Mouse (Mus musculus) myocyte (in vitro differentiated cells): ENCODE measurements at regions not wholly inside any gene's neighbourhood (a gene's known extent, or its start where the extent isn't known, plus 50 kb on each side); places are given as distances from the start of the nearest gene placed in this dataset.

Experiments
- H3K27me3 ChIP-seq: one replicate; pipeline ENCODE4 v1.6.1; 2011; ENCODE audit not compliant: control insufficient read depth, insufficient read depth, insufficient read length
- H3K36me3 ChIP-seq: one replicate; pipeline ENCODE4 v1.6.1; 2011; ENCODE audit not compliant: control insufficient read depth, insufficient read depth
- H3K4me2 ChIP-seq: one replicate; pipeline ENCODE4 v1.6.1; 2011; ENCODE audit warnings: low read depth, control low read depth
- H3K4me3 ChIP-seq: one replicate; pipeline ENCODE4 v1.5.1; 2011; ENCODE audit warnings: mild to moderate bottlenecking, control low read depth, moderate library complexity
- H3K79me2 ChIP-seq: one replicate; pipeline ENCODE4 v1.6.1; 2011; ENCODE audit not compliant: control insufficient read depth, insufficient read depth
- H3ac ChIP-seq: one replicate; pipeline ENCODE4 v1.6.1; 2011; ENCODE audit not compliant: control insufficient read depth, insufficient read length
- CEBPB ChIP-seq: IDR thresholded peaks from 2 replicates; pipeline ENCODE4 v1.6.1; 2011; ENCODE audit warnings: mild to moderate bottlenecking, moderate library complexity; ENCODE audit not compliant: poor library complexity, insufficient read depth, severe bottlenecking
- E2F4 ChIP-seq: IDR thresholded peaks from one replicate; pipeline ENCODE4 v1.6.1; 2011; ENCODE audit warnings: mild to moderate bottlenecking, control low read depth, moderate library complexity; ENCODE audit not compliant: insufficient read depth
- MAX ChIP-seq: IDR thresholded peaks from one replicate; pipeline ENCODE4 v1.6.1; 2011; ENCODE audit warnings: low read depth, mild to moderate bottlenecking, control low read depth
- MYOD1 ChIP-seq, 3 experiments: IDR thresholded peaks; one replicate each; pipeline ENCODE4 v1.6.1; 2011; ENCODE audit warnings: control low read depth in 2 of 3, low read depth in 2 of 3, mild to moderate bottlenecking in 2 of 3, moderate library complexity in 1 of 3; ENCODE audit not compliant: insufficient read length in 2 of 3, control insufficient read depth in 1 of 3
- MYOG ChIP-seq, 3 experiments: IDR thresholded peaks; one replicate each; pipeline ENCODE4 v1.6.1; 2011; ENCODE audit warnings: control low read depth in 2 of 3, low read depth in 2 of 3, mild to moderate bottlenecking in 2 of 3; ENCODE audit not compliant: insufficient read length in 2 of 3, control insufficient read depth in 1 of 3, insufficient read depth in 1 of 3
- POLR2A ChIP-seq: IDR thresholded peaks from one replicate; pipeline ENCODE4 v1.6.1; 2011; ENCODE audit warnings: low read depth, mild to moderate bottlenecking, control low read depth, moderate library complexity; ENCODE audit not compliant: insufficient read length
- POLR2AphosphoS2 ChIP-seq: IDR thresholded peaks from one replicate; pipeline ENCODE4 v1.6.1; 2011; ENCODE audit warnings: low read depth, control low read depth; ENCODE audit not compliant: insufficient read length
- REST ChIP-seq: IDR thresholded peaks from one replicate; pipeline ENCODE4 v1.6.1; 2011; ENCODE audit warnings: mild to moderate bottlenecking, control low read depth, moderate library complexity; ENCODE audit not compliant: insufficient read depth, insufficient read length
- SRF ChIP-seq: IDR thresholded peaks from one replicate; pipeline ENCODE4 v1.6.1; 2011; ENCODE audit warnings: low read depth; ENCODE audit not compliant: control insufficient read depth, insufficient read length
- TCF12 ChIP-seq: IDR thresholded peaks from one replicate; pipeline ENCODE4 v1.6.1; 2011; ENCODE audit warnings: mild to moderate bottlenecking, control low read depth; ENCODE audit not compliant: poor library complexity, insufficient read depth, severe bottlenecking
- TCF3 ChIP-seq: IDR thresholded peaks from one replicate; pipeline ENCODE4 v1.6.1; 2011; ENCODE audit warnings: low read depth, control low read depth; ENCODE audit not compliant: insufficient read length
- USF1 ChIP-seq: IDR thresholded peaks from one replicate; pipeline ENCODE4 v1.6.1; 2011; ENCODE audit warnings: low read depth, mild to moderate bottlenecking, control low read depth, moderate library complexity

DNA sequence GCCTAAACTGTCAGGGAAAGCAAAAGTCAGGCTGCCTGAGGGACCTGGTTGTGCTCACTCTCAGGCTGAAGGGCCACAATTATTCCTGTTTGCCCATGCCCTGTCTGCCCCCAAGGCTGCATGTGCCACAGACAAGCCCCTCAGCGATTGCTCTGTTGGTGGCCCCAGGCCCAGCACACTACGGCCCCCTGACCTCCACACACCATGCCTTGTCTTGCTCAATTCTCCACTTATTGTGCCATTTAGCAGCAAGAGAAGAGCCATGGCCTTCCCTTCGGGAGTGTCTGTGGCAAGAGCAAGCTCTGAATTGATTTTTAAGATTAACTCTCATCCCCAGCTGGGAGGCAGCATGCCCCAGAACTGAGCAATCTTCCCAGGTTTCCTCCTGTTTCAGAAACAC is 173.8 kb upstream of the Rad23b start:
- Histone ChIP-seq H3K4me2 (no peak overlapping the region), H3K79me2 (no peaks in the 10 kb centered on the region), H3K36me3 (no peaks in the 10 kb centered on the region), H3ac (no peak overlapping the region), H3K4me3 (no peak overlapping the region), H3K27me3 (no peaks in the 10 kb centered on the region)
- TF ChIP-seq USF1 (no peak), POLR2AphosphoS2 (no peak), REST (no peak), MAX (no peak), POLR2A (no peak)

DNA sequence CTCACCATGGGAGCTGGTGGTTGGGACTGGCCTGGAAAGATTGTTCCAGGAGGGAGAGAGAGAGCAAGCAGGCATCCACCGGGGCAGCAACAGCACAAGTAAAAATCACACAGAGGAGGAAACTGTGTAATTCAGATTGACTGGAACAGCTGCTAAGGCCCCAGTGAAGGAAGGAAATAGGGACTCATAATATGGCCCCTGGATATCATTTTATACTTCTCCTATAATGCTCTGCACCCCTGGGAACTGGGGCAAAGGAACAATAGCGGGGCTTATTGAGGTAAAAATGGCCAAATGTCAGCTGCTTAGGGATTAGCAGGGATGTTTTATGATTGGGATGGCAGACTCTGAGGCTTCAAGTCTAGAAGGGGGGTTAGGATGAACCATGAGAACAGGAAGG is 170.4 kb upstream of the Rad23b start:
- peak; percentile 66 to 88 (median 86) for TF ChIP-seq MYOD1 (IDR thresholded peaks at IDR 0.05; ENCODE audit: control insufficient read depth in 1 of 3, insufficient read length in 2 of 3, low read depth in 2 of 3)
- no peak for TF ChIP-seq MAX
- no peaks in the 10 kb centered on the region for H3K79me2 ChIP-seq
- H3ac ChIP-seq, result no peak overlapping the region
- peak overlapping the region; percentile 41 for H3K4me2 ChIP-seq
- no peak overlapping the region for H3K4me3 ChIP-seq
- no peaks in the 10 kb centered on the region for H3K36me3 ChIP-seq
- H3K27me3 ChIP-seq, result no peaks in the 10 kb centered on the region

DNA sequence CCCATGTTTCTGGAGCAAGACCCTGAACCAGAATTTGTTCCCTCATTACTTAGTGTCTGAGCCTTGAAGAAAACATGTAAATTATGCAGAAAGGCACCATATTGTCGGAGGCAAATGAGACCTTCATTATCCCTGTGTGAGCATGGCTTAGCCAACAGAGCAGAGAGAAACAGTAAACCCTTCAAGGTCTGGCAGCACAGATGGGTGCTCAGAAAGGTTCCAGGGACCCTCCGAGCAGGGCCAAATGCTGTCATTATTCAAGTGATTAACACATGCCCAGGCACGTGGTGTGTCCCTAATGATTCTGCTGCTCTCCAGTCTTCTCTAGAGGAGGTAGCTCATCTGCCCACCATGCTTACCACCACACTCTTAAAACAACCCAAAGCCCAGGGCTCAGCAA is 166.3 kb upstream of the Rad23b start:
- no peak for TF ChIP-seq USF1
- no peak for TF ChIP-seq POLR2AphosphoS2
- no peak for TF ChIP-seq MYOD1 (IDR thresholded peaks at IDR 0.05; ENCODE audit: control insufficient read depth in 1 of 3, insufficient read length in 2 of 3, low read depth in 2 of 3)
- TF ChIP-seq POLR2A, result no peak
- TF ChIP-seq MAX, result no peak
- TF ChIP-seq TCF12, result no peak
- TF ChIP-seq TCF3, result no peak
- no peak for TF ChIP-seq CEBPB
- TF ChIP-seq MYOG (IDR thresholded peaks at IDR 0.05; ENCODE audit: control insufficient read depth in 1 of 3, insufficient read depth in 1 of 3, insufficient read length in 2 of 3, low read depth in 2 of 3), result no peak
- TF ChIP-seq SRF, result no peak
- no peak for TF ChIP-seq E2F4
- TF ChIP-seq REST, result no peak
- H3K79me2 ChIP-seq, result no peaks in the 10 kb centered on the region
- no peak overlapping the region for H3K4me3 ChIP-seq
- H3K4me2 ChIP-seq, result no peak overlapping the region
- no peak overlapping the region for H3ac ChIP-seq
- H3K27me3 ChIP-seq, result no peaks in the 10 kb centered on the region
- no peaks in the 10 kb centered on the region for H3K36me3 ChIP-seq

DNA sequence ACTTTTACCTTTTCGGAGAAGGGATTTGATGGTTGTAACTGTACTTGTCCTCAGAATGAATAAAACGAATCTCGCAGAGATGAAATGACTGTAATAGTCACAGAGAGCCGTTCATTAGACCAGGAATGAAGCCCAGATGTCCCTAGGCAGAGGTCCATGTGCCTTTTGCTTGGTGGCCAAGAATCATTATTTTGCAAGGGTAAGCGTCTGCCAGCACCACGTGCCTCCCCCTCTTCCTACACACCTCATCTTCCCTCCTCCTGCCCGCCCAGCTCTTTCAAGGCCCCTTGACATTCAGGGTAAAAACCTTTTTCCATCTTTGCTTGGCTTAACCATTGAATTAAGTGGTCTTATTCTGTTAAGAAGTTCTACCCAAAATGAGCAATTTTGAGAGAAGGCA is 161.1 kb upstream of the Rad23b start:
- H3K27me3 ChIP-seq, result no peaks in the 10 kb centered on the region
- TF ChIP-seq TCF12, result no peak
- no peak for TF ChIP-seq REST
- no peak for TF ChIP-seq CEBPB
- H3K79me2 ChIP-seq, result no peaks in the 10 kb centered on the region
- no peak overlapping the region for H3ac ChIP-seq
- no peak overlapping the region for H3K4me2 ChIP-seq
- H3K36me3 ChIP-seq, result no peaks in the 10 kb centered on the region
- H3K4me3 ChIP-seq, result no peak overlapping the region

DNA sequence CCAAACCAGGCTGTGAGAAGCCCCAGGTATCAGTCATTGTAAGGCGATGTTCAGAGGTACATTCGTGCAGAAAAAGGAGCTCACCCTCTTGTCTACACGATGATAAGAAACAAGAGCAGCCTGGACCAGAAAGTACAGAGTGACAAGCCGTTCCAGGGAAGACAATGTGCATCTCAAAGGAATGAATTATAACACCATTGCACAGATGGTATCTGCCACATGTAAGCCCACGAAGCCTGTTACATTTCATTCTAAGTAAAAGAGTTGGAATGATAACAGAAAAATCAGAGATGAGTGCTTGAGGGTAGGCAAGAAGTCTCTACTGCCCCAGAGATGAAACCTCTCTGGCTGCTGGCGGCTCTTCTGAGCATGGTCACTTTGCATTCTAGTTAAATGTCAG is 159.3 kb upstream of the Rad23b start:
- no peaks in the 10 kb centered on the region for H3K36me3 ChIP-seq
- no peaks in the 10 kb centered on the region for H3K79me2 ChIP-seq
- no peak for TF ChIP-seq MAX
- no peak for TF ChIP-seq MYOD1 (IDR thresholded peaks at IDR 0.05; ENCODE audit: control insufficient read depth in 1 of 3, insufficient read length in 2 of 3, low read depth in 2 of 3)
- no peak for TF ChIP-seq CEBPB
- no peak for TF ChIP-seq TCF12
- TF ChIP-seq POLR2AphosphoS2, result no peak
- no peak for TF ChIP-seq MYOG (IDR thresholded peaks at IDR 0.05; ENCODE audit: control insufficient read depth in 1 of 3, insufficient read depth in 1 of 3, insufficient read length in 2 of 3, low read depth in 2 of 3)
- no peak for TF ChIP-seq E2F4
- no peak for TF ChIP-seq USF1
- no peak for TF ChIP-seq SRF
- TF ChIP-seq POLR2A, result no peak
- no peak for TF ChIP-seq TCF3
- no peak for TF ChIP-seq REST
- H3K4me2 ChIP-seq, result no peak overlapping the region
- no peaks in the 10 kb centered on the region for H3K27me3 ChIP-seq
- H3ac ChIP-seq, result no peak overlapping the region
- no peak overlapping the region for H3K4me3 ChIP-seq

DNA sequence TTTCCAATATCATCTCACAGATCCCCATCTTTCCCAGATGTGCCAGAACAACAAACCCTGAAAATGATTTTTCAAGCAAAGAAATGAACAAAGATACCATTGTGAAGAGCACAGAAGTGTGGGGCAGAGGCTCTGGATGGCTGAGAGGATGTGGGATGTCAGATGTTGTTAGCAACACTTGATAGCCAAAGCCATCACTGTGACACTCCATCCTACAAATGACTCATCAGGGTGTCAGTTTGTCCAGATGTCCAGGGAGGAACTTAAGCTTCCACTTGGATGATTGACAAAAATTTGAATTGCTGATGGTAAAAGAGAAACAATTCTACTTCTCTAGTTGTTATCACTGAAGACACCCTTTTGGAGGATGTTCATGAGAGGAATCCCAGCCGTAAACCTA is 155.8 kb upstream of the Rad23b start:
- Histone ChIP-seq H3ac (no peak overlapping the region), H3K4me3 (no peak overlapping the region), H3K36me3 (no peaks in the 10 kb centered on the region), H3K4me2 (peak overlapping the region; percentile 7), H3K27me3 (no peaks in the 10 kb centered on the region), H3K79me2 (no peaks in the 10 kb centered on the region)
- TF ChIP-seq TCF3 (no peak), REST (no peak), E2F4 (no peak), USF1 (no peak), MYOD1 (IDR thresholded peaks at IDR 0.05; ENCODE audit: control insufficient read depth in 1 of 3, insufficient read length in 2 of 3, low read depth in 2 of 3) (peak in 1 of 3 experiments; percentile 25), POLR2AphosphoS2 (no peak), MAX (no peak), CEBPB (no peak)
